Mouse (Mus musculus) ZHBTc4 (cell line): ENCODE measurements around the gene Pnpla1.
"Not testable (repeated sequence)": the region's sequence is repeated elsewhere in the genome, so short reads cannot be mapped to it uniquely, and the experiment has no call there.

Experiments used
- DNase-seq: peaks from one replicate; pipeline ENCODE4 v3.0.0-alpha.2; 2011; ENCODE audit warnings: low read depth, low spot score

Pnpla1 gene

GRCm38 (mm10) chr17:28841947-28842346, 16.3 kb upstream of the Pnpla1 start:
- DNase-seq, result not testable (repeated sequence)

DNA sequence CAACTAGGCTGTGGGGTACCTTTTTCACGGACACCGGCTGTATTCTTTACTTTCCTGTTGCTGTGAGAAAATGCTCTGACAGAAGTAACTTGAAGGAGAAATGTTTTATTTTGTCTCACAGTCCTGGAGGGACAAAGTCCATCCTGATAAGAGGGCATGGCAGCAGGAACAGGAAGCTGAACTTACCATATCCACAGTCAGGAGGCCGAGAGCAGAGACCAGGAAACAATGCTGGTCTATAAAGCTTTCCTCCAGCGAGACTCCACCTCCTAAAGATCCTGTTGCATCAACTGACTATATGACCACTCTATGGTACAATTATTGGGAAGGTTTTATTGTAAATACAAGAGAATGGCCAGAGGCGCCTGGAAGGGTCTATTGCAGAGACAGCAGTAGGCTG, 14.5 kb upstream of the Pnpla1 start:
- no peak for DNase-seq

DNA sequence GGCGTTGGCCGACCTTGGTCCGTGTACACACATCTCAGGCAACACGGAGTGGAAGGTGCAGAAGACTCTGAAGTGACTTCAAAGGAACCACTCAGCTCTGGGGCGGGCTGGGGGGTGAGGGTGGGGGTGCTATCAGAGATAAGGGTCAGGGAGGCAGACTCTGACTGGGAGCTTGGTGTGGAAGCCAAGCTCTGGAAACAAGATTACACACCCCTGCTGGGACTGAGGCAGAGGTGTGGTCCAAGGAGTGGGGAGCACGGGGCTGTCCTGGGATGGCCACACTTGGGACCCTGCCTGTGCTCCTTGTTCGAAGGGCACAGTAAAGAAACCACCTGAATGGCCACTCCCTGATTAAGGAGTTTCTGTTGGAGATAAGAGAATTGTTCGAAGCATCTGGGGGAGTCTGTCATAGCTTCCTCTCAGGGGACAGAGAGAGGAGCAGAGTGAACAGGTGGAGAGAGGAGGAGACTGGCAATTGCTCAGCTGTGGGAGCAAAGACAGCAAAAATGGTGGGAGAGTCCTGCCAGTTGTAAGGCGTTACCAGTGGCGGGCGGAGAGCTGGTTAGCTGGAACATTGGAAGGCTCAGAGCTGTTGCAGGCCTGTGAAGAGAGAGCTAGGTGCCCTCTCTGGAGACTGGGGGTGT, 11.1 kb upstream of the Pnpla1 start:
- DNase-seq, result no peak

GRCm38 (mm10) chr17:28850511-28850910, 7.7 kb upstream of the Pnpla1 start:
- no peak for DNase-seq

- DNase-seq, result no peak
Observed at GRCm38 (mm10) chr17:28854377-28854776, 3.8 kb upstream of the Pnpla1 start.

GRCm38 (mm10) chr17:28855166-28855885, 2.9 kb upstream of the Pnpla1 start:
- DNase-seq, result peak; percentile 81

DNA sequence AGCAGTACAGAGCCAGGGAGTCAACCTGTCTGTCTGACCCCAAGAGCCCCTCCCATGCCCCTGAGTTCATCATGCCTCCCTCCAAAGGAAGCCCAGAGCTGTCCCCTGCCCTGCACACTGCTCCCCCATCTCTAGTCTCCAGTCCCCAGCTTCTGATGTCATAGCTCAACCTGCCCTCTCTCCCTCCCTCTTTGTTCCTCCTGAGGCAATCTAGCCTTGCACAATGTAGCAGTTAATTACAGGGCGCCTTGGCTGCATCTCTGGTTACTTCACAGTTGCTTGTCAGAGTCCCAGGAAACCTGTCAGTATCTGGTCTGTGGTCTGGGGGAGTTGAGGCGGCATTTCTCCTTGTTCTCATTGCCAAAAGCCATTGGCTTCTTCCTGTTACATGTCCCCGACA, 2.2 kb upstream of the Pnpla1 start:
- no peak for DNase-seq

- no peak for DNase-seq
Observed at GRCm38 (mm10) chr17:28863926-28864325, 5.7 kb downstream of the Pnpla1 start.

DNA sequence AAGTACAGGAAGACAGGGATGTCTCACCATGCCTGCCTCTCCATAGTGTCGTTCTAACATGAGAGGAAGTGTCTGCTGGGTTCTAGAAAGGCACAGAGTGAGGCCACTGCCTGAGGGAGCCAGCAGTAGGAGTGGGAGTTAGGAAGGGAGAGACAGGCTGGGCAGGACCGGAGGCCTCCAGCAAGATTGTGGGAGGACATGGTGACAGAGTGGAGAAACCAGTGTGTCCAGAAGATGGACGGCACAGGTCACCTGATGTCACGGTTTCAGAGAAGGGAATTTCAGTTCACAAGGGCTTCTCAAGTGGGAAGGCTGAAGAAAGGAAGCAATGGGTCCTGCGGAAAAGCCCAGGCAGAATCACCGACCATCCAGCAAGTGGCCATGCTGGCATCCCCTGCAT, 6.3 kb downstream of the Pnpla1 start:
- DNase-seq, result no peak

DNA sequence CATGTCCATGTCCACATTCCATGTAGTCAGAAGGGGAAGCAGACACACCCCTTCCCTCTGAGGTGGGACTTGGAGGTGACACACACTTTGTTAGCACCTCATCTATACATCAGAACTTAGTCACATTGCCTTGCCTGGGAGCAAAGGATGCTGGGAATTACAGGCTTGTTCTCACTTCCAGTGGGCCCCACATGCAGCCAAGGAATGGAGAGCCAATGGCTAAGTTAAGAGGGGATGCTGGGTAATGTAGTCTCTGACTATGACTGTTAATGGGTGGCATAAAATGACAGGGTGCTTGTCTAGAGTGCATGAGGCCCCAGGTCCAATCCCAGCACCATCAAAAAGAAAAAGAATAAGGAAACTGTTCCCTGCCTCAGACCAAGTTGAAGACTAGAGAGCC, 8.7 kb downstream of the Pnpla1 start:
- DNase-seq, result no peak

- no peak for DNase-seq
Observed at GRCm38 (mm10) chr17:28867381-28867780, 9.2 kb downstream of the Pnpla1 start.

DNA sequence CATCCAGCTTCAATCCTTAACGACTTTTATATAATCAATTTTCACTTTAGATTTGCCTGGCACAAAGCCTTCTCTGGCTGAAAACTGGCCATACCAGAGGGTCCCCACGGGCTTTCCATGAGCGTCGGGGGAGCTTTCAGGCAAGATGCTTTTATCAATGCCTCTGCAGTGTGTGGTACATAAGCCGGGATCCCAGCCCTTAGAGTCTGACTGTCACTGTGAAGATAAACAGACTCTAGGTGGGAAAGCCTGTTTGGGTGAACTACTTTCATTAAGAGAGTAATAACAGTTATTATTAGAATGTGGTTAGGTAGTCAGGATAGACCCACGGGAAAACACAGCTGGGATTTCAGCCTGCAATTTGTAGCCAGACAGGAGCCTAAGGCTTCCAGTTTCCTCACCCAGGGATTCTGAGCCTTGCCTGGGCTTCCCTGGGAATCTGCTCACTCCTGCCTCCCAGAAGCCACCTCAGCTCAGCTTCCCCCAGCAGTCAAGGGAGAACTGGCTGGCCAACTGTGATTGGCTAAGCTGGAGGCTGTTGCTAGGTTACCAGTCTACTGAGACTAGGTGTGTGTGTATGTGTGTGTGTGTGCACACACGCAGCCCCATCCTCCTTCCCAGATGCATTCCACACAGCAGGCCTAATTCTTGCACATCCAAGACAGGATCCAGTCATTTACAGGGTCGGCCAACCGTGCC, 11.3 kb downstream of the Pnpla1 start:
- no peak for DNase-seq

DNA sequence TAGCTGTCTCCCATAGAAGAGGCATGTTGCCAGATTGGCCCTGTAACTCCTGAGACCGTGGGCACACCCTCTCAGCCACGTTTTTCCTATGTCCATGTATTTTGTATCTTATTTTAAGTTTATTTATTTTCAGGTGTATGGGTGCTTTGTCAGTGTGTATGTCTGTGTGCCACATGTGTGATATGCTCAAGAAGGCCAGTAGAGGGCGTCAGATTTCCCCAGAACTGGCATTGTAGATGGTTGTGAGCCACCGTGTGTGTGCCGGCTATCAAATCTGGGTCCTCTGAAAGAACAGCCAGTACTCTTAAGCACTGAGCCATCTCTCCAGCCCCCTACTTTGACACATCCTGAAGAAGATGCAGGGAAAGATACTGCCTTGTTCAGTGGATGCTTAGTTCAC, 12.2 kb downstream of the Pnpla1 start:
- DNase-seq, result peak; percentile 58

DNA sequence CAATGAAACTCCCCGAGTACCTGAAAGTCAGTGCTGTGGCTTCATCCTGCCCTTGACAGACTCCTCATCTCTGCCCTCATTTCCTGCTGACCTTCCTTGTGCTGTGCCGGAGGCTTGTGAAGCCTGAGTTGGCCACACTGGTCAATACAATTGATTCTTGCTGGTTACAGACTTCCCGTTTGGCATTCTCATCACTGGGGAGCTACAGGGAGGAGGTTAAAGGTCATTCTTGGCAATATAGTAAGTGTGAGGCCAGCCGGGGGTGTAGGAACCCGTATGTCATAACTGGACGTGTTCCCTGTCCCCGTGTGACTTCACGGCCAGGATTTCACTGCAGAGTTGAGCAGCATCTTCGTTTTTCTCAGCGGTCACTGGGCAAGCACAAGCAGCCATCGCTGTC, 13.6 kb downstream of the Pnpla1 start:
- DNase-seq, result no peak

GRCm38 (mm10) chr17:28872322-28872721, 14.1 kb downstream of the Pnpla1 start:
- DNase-seq, result no peak

- DNase-seq, result no peak
Observed at GRCm38 (mm10) chr17:28874216-28874615, 16.0 kb downstream of the Pnpla1 start.

- no peak for DNase-seq
Observed at GRCm38 (mm10) chr17:28874825-28875224, 16.6 kb downstream of the Pnpla1 start.

- peak; percentile 64 for DNase-seq
Observed at GRCm38 (mm10) chr17:28875316-28875715, 17.1 kb downstream of the Pnpla1 start.

GRCm38 (mm10) chr17:28876331-28876730, 18.1 kb downstream of the Pnpla1 start:
- DNase-seq, result no peak

DNA sequence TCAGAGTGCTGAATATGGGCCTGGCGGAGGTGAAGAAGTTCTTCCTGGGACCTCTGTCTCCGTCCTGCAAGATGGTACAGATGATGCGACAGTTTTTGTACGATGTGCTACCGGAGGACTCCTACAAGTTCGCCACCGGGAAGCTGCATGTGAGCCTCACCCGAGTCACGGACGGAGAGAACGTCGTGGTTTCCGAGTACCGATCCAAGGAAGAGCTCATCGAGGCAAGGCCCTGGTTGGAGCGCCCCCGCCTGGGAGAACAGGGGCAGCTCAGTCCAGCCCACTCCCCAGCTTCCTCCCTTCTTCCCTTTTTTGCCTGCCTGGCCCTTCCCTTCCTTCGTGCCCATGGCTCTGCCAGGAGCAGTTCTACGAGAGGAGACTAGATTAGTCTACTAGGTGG, 18.6 kb downstream of the Pnpla1 start:
- peak; percentile 84 for DNase-seq

DNA sequence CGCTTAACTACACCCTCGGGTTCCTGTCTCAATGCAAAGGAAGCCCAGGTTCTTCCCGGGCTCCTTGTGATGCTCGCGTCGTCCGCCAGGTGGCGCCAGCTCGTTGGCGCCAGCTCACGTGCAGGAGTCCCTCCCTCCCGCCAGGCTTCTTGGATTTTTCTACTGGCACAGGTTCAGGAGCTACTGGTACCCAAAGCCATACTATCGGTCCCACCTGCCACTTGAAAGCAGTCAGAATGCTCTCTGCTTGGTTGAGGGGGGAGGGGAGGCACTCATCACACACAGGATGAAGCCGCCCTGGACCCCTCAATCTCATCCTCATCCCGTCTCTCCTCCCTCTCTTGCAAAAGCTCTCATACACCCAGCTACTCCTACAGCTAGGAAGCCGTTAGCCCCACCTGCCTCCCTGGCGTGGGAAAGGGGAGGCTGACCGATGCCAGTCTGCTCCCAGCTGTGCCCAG, 21.8 kb downstream of the Pnpla1 start:
- peak; percentile 96 for DNase-seq

DNA sequence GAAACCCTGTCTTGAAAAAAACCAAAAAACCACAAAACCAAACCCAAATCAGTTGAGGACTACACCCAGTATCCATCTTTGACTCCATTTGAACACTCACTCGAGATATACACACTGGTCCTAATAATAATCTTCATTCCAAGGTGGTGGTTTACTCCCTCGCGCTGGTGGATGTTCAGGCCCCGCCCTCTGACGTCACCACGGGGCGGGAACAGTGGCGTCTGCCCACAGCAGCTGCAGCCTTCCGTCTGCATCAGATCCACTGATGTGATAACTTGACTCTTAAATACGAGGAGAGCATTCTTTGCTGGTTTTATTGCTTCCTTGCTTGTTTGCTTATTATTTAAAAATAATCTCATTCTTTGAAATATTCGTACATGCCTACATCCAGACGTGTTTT, 24.1 kb downstream of the Pnpla1 start:
- DNase-seq, result peak; percentile 87

- DNase-seq, result no peak
Observed at GRCm38 (mm10) chr17:28882810-28883209, 24.6 kb downstream of the Pnpla1 start.
